1 mouse cellular context compared by ENCODE assay signal in the genomic region with DNA sequence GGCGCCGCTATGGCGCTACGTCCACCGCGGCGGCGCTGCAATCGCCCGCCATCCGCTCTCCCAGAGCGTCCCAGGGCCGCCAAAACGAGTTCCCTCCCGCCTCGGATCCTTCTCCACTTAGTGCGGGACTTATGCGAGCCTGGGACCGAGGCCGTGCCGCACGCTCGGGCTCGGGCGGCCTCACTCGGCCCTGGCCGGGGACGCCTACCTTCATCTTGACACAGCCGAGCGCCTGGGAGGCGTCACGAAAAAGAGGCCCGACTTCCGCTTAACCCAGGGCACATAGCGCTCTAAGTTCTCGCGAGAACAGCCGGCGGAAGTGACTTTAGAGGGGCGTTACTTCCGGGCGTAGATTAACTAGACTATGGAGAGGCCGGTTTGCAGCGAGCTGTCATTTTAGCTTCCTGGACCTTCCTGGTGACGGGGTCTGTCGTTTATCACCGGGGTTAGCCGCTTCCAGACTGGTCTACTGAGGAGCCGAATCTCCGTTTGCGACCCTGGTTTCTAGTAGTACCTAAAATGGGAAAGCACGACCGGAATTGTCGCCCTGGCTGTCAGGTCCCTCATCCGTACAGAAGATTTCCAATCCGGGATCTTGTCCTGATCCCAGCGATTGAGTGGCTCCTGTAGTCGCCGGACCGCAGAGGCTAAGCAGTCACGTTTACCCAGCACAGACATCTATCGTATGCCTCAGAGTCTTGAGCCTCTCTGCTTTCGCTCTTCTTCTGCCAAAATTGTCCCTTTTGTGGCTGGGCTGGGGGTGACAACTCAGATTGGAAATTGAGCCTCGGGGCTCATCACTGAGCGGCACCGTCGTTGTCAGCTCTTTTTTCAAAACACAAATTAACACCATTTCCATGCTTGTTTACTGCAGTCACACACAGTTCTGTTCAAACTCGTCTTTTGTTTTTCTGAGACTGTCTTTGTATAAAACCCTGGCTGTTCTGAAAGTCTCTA.
TF ChIP-seq lines count a peak whose summit lies in the region.

A gene (minus strand): TSS at position 300 of the 957 bp plus-strand sequence.

TF ChIP-seq in MEL, 35 proteins besides CTCF, POLR2A, EP300 and RAD21 (continued from another document):
- TF ChIP-seq ELF1 (IDR thresholded peaks at IDR 0.05; ENCODE audit: low read depth, low read length) (peak; percentile 88), ZMIZ1 (IDR thresholded peaks at IDR 0.05; ENCODE audit: low read depth, low read length) (peak; percentile 94; the same call in 1 of the 2 replicates), ZKSCAN1 (IDR thresholded peaks at IDR 0.05; ENCODE audit: low read depth, low read length) (no peak), KAT2A (conservative IDR thresholded peaks at IDR 0.05; ENCODE audit: low read depth, low read length) (peak; percentile 71), USF1 (IDR thresholded peaks at IDR 0.05; ENCODE audit: low read depth, low read length) (no peak), JUND (IDR thresholded peaks at IDR 0.05; ENCODE audit: low read depth, low read length) (no peak), UBTF (IDR thresholded peaks at IDR 0.05; ENCODE audit: borderline replicate concordance, insufficient read depth, low read depth, low read length) (peak; percentile 85; the same call in 1 of the 2 replicates)
